Mouse (Mus musculus): ENCODE results near the gene Ptafr. TPM values are rescaled to one million over a fixed set of nuclear protein-coding genes. Genes with fewer than 3 reads are reported as not detected.

Ptafr gene
- 1.0 and 1.2 TPM in 2 replicates for polyA plus RNA-seq (2014; fragmentation: Nextera tagmentation; extraction: Ambion mirVana)

DNA sequence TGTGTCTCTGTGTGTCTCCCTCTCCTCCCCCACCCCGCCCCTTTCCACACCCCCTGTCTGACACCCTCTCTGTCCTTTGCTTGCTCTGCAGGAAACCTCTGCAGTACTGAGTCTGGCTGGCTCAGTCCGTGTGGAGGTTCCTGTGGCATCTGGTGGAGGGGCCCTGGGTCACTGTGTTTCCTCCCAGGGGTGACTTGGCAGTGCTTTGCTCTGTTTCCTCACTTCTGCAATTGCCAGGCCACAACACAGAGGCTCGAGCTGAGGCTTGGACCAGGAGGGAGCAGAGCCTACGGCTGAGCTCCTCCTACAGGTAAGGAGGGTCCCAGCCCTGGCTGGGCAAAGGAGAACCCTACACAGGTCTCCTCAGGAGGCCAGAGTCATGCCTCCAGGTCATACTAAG, at the start of gene Ptafr:
Ptafr (plus strand) TSS at position 103 of the 400 bp plus-strand sequence.
- WGBS = 28% methylated on average over 4 of the region's 4 CpGs
- ATAC-seq (ENCODE audit: insufficient number of reproducible peaks, insufficient read depth, low FRiP score, low read depth) = no peak
- 0 out of 2 replicates have a peak, but pooled peaks cover 6% of the 10 kb centered on the region for H3K4me1 ChIP-seq (ENCODE audit: control insufficient read depth, insufficient read depth, low read length)
- no peaks in the 10 kb centered on the region for H3K27me3 ChIP-seq (ENCODE audit: control insufficient read depth, insufficient read depth, low read length)
- no peak within 1 kb of the TSS for H3K9ac ChIP-seq (replicated peaks; ENCODE audit: low read depth, low read length)
- H3K36me3 ChIP-seq (ENCODE audit: control insufficient read depth, insufficient read depth, low read length) = no peaks in the 10 kb centered on the region
- H3K9me3 ChIP-seq (ENCODE audit: control insufficient read depth, low read depth, low read length) = no peaks in the 10 kb centered on the region
- H3K4me3 ChIP-seq (ENCODE audit: low read depth, low read length) = no peak within 1 kb of the TSS
- no peak within 1 kb of the TSS; the same call in 1 of the 2 replicates for H3K27ac ChIP-seq (ENCODE audit: low read length)
- no peak within 1 kb of the TSS for H3K4me2 ChIP-seq (replicated peaks; ENCODE audit: low read depth, low read length)

DNA sequence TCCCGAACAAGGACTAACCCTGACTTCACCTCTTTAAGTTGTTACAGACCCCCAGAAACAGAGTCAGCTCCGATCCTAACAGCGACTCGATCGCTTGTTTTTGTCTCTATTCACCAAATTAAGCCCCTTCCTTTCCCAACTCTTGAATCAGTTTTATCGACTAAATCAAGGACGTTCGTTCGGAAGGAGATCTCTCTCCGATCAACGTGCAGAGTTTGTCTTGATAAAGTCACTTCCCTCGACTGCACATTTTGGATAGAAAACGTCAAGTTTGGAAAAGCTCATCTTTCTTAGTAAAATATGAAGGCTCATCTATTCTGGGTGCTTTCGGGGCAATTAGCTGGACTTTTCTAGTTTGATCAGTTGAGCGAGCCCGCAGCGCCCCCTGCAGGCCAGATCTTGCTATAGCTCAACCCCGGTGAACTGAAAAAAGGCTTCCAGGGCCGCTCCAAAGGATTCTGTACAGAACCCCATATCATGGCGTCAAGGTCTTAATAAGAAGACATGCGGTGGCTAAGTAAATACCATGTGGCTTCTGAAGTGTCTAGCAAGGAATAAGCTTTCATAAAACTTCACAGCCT, 49.2 kb upstream of the Ptafr start:
- peak overlapping the region; percentile 83 for H3K27ac ChIP-seq (ENCODE audit: low read length)
- H3K4me3 ChIP-seq (ENCODE audit: low read depth, low read length) = peak overlapping the region; percentile 44
- H3K27me3 ChIP-seq (ENCODE audit: control insufficient read depth, insufficient read depth, low read length) = no peaks in the 10 kb centered on the region
- ATAC-seq (ENCODE audit: insufficient number of reproducible peaks, insufficient read depth, low FRiP score, low read depth) = no peak
- H3K4me1 ChIP-seq (ENCODE audit: control insufficient read depth, insufficient read depth, low read length) = peaks cover 7% of the 10 kb centered on the region; the same call in 1 of the 2 replicates
- H3K9ac ChIP-seq (replicated peaks; ENCODE audit: low read depth, low read length) = no peak overlapping the region
- H3K9me3 ChIP-seq (ENCODE audit: control insufficient read depth, low read depth, low read length) = no peaks in the 10 kb centered on the region
- WGBS = 3% methylated on average over 21 of the region's 21 CpGs
- H3K4me2 ChIP-seq (replicated peaks; ENCODE audit: low read depth, low read length) = peak overlapping the region; percentile 90
- H3K36me3 ChIP-seq (ENCODE audit: control insufficient read depth, insufficient read depth, low read length) = no peaks in the 10 kb centered on the region

DNA sequence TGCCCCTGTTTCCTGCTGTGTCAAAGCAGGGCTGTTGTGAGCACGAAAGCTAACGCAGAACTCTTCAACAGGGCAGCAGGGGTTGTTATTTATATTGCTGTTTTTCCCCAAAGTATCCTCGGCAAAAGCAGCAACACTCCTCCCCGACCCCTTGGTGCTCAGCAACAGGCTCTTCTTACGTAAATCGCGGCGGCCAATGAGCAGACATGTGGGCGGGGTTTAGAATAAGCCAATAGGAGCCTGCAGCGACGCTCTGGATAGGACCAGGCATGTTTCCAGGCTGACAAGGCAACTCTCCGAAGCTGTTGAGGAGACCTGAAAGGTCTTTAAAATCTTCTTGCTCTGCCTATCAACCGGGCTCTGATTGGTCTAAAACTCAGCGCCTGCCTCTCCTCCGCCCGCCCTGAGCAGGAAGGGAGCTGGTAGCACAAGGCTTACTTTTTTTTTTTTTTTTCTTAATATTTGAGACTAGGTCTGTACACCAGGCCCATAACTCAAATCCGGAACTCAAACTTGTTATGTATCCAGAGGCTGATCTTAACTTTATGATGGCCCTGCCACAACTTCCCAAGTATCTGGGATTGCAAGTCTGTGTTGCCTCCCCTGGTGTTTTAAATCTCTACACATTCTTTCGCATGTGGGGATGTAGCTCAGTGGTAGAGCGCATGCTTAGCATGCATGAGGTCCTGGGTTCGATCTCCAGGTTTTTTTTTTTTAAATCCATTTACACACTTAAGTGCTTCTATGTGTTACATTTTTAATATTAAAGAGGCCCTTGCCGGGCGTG, 48.3 kb upstream of the Ptafr start:
- no peaks in the 10 kb centered on the region for H3K9me3 ChIP-seq (ENCODE audit: control insufficient read depth, low read depth, low read length)
- no peaks in the 10 kb centered on the region for H3K27me3 ChIP-seq (ENCODE audit: control insufficient read depth, insufficient read depth, low read length)
- H3K27ac ChIP-seq (ENCODE audit: low read length) = peak overlapping the region; percentile 83
- peak; percentile 95 for ATAC-seq (ENCODE audit: insufficient number of reproducible peaks, insufficient read depth, low FRiP score, low read depth)
- WGBS = 19% methylated on average over 22 of the region's 22 CpGs
- H3K4me3 ChIP-seq (ENCODE audit: low read depth, low read length) = peak overlapping the region; percentile 44
- H3K36me3 ChIP-seq (ENCODE audit: control insufficient read depth, insufficient read depth, low read length) = no peaks in the 10 kb centered on the region
- peaks cover 7% of the 10 kb centered on the region; the same call in 1 of the 2 replicates for H3K4me1 ChIP-seq (ENCODE audit: control insufficient read depth, insufficient read depth, low read length)
- peak overlapping the region; percentile 90 for H3K4me2 ChIP-seq (replicated peaks; ENCODE audit: low read depth, low read length)
- no peak overlapping the region for H3K9ac ChIP-seq (replicated peaks; ENCODE audit: low read depth, low read length)

DNA sequence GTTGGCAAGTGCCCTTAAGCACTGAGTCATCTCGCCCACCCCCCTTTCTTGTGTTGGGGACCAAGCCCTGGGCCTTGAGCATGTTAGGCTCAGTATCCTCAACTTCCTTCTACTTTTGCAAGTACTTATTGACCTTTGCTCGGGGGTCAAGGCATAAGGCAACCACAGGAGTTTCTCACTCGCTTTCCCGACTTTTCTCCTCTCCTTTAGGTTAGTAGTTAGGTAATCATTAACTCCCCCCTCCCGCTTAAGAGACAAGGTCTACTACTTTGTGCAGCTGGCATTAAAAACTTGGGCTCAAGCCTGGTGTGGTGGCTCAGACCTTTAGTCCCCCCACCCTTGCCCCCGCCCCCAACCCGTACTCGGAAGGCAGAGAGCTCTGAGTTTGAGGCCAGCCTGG, 45.8 kb upstream of the Ptafr start:
- Histone ChIP-seq H3K4me1 (ENCODE audit: control insufficient read depth, insufficient read depth, low read length) (peaks cover 5% of the 10 kb centered on the region; the same call in 1 of the 2 replicates), H3K9ac (replicated peaks; ENCODE audit: low read depth, low read length) (no peak overlapping the region), H3K27me3 (ENCODE audit: control insufficient read depth, insufficient read depth, low read length) (no peaks in the 10 kb centered on the region), H3K27ac (ENCODE audit: low read length) (no peak overlapping the region), H3K36me3 (ENCODE audit: control insufficient read depth, insufficient read depth, low read length) (no peaks in the 10 kb centered on the region), H3K9me3 (ENCODE audit: control insufficient read depth, low read depth, low read length) (no peaks in the 10 kb centered on the region), H3K4me2 (replicated peaks; ENCODE audit: low read depth, low read length) (no peak overlapping the region), H3K4me3 (ENCODE audit: low read depth, low read length) (no peak overlapping the region)
- 61% methylated on average over 8 of the region's 8 CpGs for WGBS
- ATAC-seq (ENCODE audit: insufficient number of reproducible peaks, insufficient read depth, low FRiP score, low read depth) = no peak

DNA sequence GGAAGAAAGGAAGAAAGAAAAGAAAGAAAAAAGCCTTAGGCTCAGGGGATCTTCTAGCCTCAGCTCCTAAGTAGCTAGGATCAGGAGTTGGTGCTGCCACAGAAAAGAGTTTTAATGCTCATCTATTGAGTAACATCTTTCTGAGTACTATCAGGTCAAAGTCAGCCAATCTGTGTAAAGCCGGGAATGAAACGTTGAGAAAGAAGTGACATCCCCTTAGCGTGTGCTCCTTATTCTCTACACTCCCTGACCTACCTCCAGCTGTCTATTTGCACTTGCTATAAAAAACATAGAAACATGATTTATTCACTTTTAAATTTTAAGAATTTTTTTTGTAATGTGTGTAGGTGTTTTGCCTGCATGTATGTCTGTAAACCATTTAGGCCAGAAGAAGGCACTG, 44.7 kb upstream of the Ptafr start:
- Histone ChIP-seq H3K4me1 (ENCODE audit: control insufficient read depth, insufficient read depth, low read length) (peaks cover 4% of the 10 kb centered on the region; the same call in 1 of the 2 replicates), H3K36me3 (ENCODE audit: control insufficient read depth, insufficient read depth, low read length) (no peaks in the 10 kb centered on the region), H3K27ac (ENCODE audit: low read length) (no peak overlapping the region), H3K27me3 (ENCODE audit: control insufficient read depth, insufficient read depth, low read length) (no peaks in the 10 kb centered on the region), H3K4me3 (ENCODE audit: low read depth, low read length) (no peak overlapping the region), H3K9ac (replicated peaks; ENCODE audit: low read depth, low read length) (no peak overlapping the region), H3K9me3 (ENCODE audit: control insufficient read depth, low read depth, low read length) (no peaks in the 10 kb centered on the region), H3K4me2 (replicated peaks; ENCODE audit: low read depth, low read length) (no peak overlapping the region)
- WGBS = 84% methylated on average over 3 of the region's 3 CpGs
- ATAC-seq (ENCODE audit: insufficient number of reproducible peaks, insufficient read depth, low FRiP score, low read depth) = no peak

DNA sequence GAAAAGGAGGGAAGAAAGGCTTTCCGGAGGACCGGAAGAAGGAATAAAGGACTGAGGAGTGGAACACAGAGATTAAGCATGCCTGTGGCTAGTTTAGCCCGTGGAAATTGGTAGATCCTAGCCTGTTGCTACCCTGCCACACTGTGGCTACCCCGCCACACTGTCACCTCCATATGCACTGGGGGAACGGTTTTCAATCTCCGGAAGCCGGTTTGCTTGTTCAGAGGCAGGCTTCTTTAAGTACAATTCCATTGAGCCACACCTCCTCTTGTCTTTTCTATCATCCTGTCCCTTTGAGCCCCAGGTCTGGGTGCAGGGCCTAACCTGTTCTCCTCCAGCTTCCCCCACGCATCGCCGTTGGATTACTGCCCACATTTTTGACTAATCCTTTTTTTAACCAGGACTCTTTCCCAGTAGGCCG, 39.5 kb upstream of the Ptafr start:
- 22% methylated on average over 11 of the region's 11 CpGs for WGBS
- no peak overlapping the region for H3K4me3 ChIP-seq (ENCODE audit: low read depth, low read length)
- H3K9me3 ChIP-seq (ENCODE audit: control insufficient read depth, low read depth, low read length) = no peaks in the 10 kb centered on the region
- no peaks in the 10 kb centered on the region for H3K36me3 ChIP-seq (ENCODE audit: control insufficient read depth, insufficient read depth, low read length)
- ATAC-seq (ENCODE audit: insufficient number of reproducible peaks, insufficient read depth, low FRiP score, low read depth) = no peak
- H3K27ac ChIP-seq (ENCODE audit: low read length) = peak overlapping the region; percentile 69
- H3K9ac ChIP-seq (replicated peaks; ENCODE audit: low read depth, low read length) = no peak overlapping the region
- no peak overlapping the region for H3K4me2 ChIP-seq (replicated peaks; ENCODE audit: low read depth, low read length)
- no peaks in the 10 kb centered on the region for H3K27me3 ChIP-seq (ENCODE audit: control insufficient read depth, insufficient read depth, low read length)
- H3K4me1 ChIP-seq (ENCODE audit: control insufficient read depth, insufficient read depth, low read length) = 0 out of 2 replicates have a peak, but pooled peaks cover 9% of the 10 kb centered on the region

DNA sequence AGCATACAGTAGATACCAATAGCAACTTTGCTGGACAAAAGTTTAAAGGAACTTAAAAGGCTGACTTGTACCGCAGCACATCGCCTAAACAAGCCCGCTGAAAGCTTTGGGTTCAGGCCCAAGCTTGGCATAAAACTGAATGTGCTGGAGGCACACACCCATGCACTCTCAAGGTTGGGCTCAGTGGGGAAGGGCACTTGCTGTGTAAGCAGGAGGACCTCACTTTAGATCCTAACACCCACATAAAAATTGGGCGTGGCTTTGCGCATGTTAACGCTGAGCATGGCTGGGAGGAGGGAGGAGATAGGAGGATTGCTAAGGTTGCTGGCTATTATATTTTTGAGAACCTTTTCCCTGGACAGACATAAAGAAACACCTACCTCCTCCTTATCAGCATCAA, 39.1 kb upstream of the Ptafr start:
- 39% methylated on average over 6 of the region's 6 CpGs for WGBS
- H3K27ac ChIP-seq (ENCODE audit: low read length) = peak overlapping the region; percentile 69; the same call in 1 of the 2 replicates
- H3K9ac ChIP-seq (replicated peaks; ENCODE audit: low read depth, low read length) = no peak overlapping the region

DNA sequence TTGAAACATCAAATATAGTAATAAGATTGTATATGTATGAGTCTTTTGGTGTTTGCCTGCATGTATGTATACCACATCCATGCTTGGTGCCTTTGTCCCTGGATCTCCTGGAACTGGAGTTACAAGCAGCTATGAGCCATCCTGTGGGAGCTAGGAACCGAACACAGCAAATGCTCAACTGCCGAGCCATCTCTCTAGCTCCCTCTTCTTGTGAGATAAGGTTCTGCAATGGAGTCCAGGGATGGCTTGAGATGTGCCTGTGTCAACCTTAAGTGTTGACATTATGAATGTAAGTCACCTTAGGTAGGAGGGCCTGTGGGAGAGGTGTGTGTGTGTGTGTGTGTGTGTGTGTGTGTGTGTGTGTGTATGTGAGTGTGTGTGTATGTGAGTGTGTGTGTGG, 37.2 kb upstream of the Ptafr start:
- Histone ChIP-seq H3K4me3 (ENCODE audit: low read depth, low read length) (no peak overlapping the region), H3K9me3 (ENCODE audit: control insufficient read depth, low read depth, low read length) (no peaks in the 10 kb centered on the region), H3K4me1 (ENCODE audit: control insufficient read depth, insufficient read depth, low read length) (peaks cover 11% of the 10 kb centered on the region), H3K27me3 (ENCODE audit: control insufficient read depth, insufficient read depth, low read length) (no peaks in the 10 kb centered on the region), H3K9ac (replicated peaks; ENCODE audit: low read depth, low read length) (no peak overlapping the region), H3K36me3 (ENCODE audit: control insufficient read depth, insufficient read depth, low read length) (peaks cover 12% of the 10 kb centered on the region), H3K27ac (ENCODE audit: low read length) (no peak overlapping the region), H3K4me2 (replicated peaks; ENCODE audit: low read depth, low read length) (no peak overlapping the region)
- ATAC-seq (ENCODE audit: insufficient number of reproducible peaks, insufficient read depth, low FRiP score, low read depth) = no peak
- 64% methylated on average over 2 of the region's 2 CpGs for WGBS

More for the DNA sequence above, 39.1 kb upstream of the Ptafr start:
- Histone ChIP-seq H3K4me1 (ENCODE audit: control insufficient read depth, insufficient read depth, low read length) (0 out of 2 replicates have a peak, but pooled peaks cover 9% of the 10 kb centered on the region), H3K36me3 (ENCODE audit: control insufficient read depth, insufficient read depth, low read length) (no peaks in the 10 kb centered on the region; the same call in 1 of the 2 replicates), H3K4me3 (ENCODE audit: low read depth, low read length) (no peak overlapping the region), H3K27me3 (ENCODE audit: control insufficient read depth, insufficient read depth, low read length) (no peaks in the 10 kb centered on the region), H3K4me2 (replicated peaks; ENCODE audit: low read depth, low read length) (no peak overlapping the region), H3K9me3 (ENCODE audit: control insufficient read depth, low read depth, low read length) (no peaks in the 10 kb centered on the region)
- ATAC-seq (ENCODE audit: insufficient number of reproducible peaks, insufficient read depth, low FRiP score, low read depth) = no peak
